Mouse (Mus musculus) naive thymus-derived CD4-positive, alpha-beta T cell, adult 2 months (primary cell): Measurements from ENCODE around the gene Krtap17-1.

ENCODE experiments used
- DNase-seq: peaks from one replicate; pipeline ENCODE4 v3.0.0-alpha.2; 2011; ENCODE audit warnings: low read depth

The Krtap17-1 gene

GRCm38 (mm10) chr11:99965961-99966360 is 27.8 kb downstream of the Krtap17-1 start:
- no peak for DNase-seq

GRCm38 (mm10) chr11:99964213-99964612 is 29.6 kb downstream of the Krtap17-1 start:
- DNase-seq: no peak

DNA sequence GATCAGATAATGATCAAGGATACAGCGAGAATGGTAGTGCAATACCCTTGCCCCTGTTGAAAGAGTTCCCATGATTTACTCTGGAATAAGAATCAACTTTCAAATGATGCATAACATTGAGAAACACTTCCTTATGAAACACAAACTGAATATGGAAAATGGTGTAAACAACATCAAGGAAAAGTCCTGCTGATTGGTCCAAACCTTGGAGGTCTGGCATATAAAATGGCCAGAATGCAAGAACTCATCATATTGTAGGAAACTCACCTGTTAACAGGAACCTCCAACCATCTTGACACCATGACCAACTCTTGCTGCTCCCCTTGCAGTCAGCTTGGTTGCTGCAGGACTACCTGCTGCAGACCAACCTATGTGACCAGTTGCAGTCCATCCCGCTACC is 45.6 kb downstream of the Krtap17-1 start, which contains the start of gene Krtap9-5:
Gene Krtap9-5 (plus strand): TSS at position 301 of the 400 bp plus-strand sequence.
- DNase-seq: no peak
